Mouse (Mus musculus) lung, postnatal 0 days (tissue): ENCODE measurements around the gene Zfp1.

Experiments used
- CTCF ChIP-seq: IDR thresholded peaks from 2 replicates; pipeline ENCODE4 v1.5.1; 2016; ENCODE audit warnings: antibody characterized with exemption, mild to moderate bottlenecking
- EP300 ChIP-seq: IDR thresholded peaks from 2 replicates; pipeline ENCODE4 v1.6.1; 2016; ENCODE audit warnings: antibody characterized with exemption, mild to moderate bottlenecking, control low read depth

- TF ChIP-seq EP300 (no peak), CTCF (no peak)
Observed at GRCm38 (mm10) chr8:111708265-111708664, 65.1 kb downstream of the Zfp1 start.
